Mouse (Mus musculus) thymus, postnatal 25 days (tissue): Measurements from ENCODE around the gene Ccdc28b.
A peak's percentile ranks its signal among the peaks of the same experiment; 100 is the strongest.

ENCODE experiments used
- DNase-seq: peaks from one replicate; pipeline ENCODE4 v3.0.0; 2022

Gene Ccdc28b

DNA sequence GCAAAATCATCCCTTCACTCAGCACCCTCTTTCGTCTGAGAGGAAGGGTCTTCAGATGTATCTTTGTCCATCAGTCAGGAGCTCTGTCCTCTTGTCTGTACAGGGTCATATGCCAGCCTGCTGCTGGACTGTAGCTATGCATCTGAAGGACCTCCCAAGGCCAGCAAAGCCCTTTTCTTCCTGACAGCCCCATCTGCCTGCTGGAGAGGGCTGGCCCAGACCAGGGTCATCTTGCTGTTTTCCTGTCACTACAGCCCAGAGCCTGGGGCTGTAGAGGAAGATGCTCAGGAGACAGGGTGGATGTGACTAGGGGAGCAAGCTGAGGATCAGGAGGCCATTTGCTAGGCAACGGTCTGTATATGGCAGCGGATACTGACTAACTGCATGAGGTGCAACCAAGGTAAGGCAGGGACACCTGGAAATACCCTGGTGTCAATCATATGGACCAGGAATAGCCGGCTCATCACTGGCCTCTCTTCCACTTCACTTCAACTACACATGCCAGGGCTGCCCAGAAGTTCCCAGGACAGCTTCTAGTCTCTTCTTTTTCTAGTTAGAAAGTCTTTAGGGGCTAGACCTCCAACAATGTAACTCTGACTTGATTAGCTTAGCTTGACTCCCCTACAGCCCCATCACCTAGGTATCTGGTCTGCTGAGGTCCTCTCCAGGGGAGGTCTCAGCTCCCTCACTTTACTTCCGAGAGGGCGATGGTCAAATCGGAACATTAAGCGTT, 778 bp downstream of the Ccdc28b start:
- DNase-seq, result no peak

- DNase-seq, result no peak
These were observed 1.5 kb downstream of the Ccdc28b start for GRCm38 (mm10) chr4:129622120-129622802.

DNA sequence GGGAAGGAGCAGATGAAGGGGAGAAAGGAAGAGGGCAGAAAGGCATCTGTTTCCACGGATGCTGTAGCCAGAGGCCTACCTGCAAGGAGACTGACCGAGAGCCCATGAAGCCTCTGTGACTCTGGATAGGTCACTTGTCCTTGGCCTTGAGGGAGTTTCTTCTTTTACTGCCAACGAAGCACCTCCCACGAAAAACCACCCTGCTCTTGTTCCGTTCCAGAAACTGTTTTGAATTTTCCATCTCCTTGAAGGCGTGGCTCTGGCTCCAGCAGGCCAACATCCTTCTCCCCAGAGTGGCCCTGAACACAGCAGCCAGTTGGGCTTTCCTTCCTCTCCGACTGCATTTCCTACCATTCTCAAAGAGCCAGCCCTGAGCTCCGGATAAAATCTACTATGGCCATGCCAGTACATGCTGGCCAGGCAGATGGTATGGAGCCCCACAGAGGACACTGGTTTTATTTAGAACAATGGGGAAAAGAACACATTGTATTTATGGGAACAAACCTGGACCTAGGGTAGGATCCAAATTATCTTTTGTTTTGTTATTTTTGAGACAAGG, 2.4 kb downstream of the Ccdc28b start:
- DNase-seq, result no peak

DNA sequence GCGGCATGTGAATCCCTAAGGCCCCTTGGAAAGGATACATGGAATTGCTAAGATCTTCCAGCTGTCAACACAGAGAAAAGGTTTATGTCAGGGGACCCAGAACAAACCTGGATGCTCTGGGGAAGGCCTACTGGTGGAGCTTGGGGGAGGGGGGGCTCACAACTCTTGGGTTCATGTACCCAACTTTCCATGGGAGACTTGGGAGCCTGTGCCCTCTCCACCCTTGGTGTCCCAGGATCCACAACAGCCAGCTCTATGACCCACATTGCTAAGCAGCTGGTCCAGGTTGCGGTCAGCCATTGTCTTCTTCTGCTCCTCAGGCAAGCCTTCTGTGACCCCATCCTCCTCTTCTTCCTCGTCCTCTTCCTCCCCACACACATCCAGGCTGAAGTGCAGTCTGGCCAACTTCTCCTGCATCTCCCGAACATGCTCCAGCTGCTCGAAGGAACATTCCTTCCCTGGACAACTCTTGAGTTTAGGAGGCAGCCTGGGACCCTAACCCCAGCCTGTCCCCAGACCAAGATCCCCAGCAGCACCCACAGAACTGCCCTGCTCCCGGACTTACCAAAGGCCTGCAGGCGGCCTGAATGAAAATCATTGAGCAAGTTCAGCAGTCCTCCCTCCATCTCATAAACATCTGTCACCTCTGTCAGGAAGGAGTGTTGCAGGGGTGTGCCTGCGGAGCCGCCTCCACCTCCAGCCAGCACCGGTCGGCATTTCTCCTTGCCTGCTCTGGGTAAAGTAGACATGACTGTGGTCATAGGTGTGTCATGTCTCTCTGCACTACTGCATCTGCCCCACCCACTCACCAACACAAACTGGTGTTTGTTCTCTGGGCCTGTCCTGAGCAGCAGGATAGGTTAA, 3.1 kb downstream of the Ccdc28b start:
- DNase-seq, result no peak

- peak; percentile 95 for DNase-seq
These were observed 4.7 kb downstream of the Ccdc28b start, which contains the start of gene Iqcc for GRCm38 (mm10) chr4:129618786-129619691. TSS of gene Iqcc (minus strand) at chr4:129619099.

- no peak for DNase-seq
These were observed 5.7 kb downstream of the Ccdc28b start for GRCm38 (mm10) chr4:129618031-129618430.

GRCm38 (mm10) chr4:129617121-129617641, 6.6 kb downstream of the Ccdc28b start:
- no peak for DNase-seq

GRCm38 (mm10) chr4:129616631-129617030, 7.1 kb downstream of the Ccdc28b start:
- no peak for DNase-seq

GRCm38 (mm10) chr4:129615801-129616290, 7.9 kb downstream of the Ccdc28b start:
- DNase-seq, result no peak

GRCm38 (mm10) chr4:129614093-129614492, 9.7 kb downstream of the Ccdc28b start, which contains the start of gene Dcdc2b:
TSS of gene Dcdc2b (minus strand) at chr4:129614257.
- no peak for DNase-seq

GRCm38 (mm10) chr4:129610472-129610871, 13.3 kb downstream of the Ccdc28b start:
- DNase-seq, result no peak

DNA sequence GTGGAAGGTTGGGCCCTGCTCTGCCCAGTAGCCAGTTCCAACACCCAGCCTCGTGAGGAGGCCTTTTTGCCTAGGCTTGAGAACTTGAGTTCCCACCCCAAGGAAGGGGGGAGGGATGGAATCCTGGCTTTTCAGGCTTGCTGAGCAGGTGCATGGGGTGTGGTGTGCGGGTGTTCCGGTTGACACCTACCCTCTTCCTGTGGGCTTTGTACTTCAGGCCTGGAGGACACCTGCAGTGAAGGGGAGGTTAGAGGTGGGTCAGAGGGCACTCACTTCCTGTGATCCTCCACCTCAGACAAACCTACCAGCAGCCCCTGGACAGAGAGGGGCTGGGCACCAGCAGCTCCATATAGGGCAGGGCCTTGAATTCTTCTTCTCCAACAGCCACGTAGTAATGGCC, 13.7 kb downstream of the Ccdc28b start:
- DNase-seq, result peak; percentile 84

GRCm38 (mm10) chr4:129609139-129609631, 14.6 kb downstream of the Ccdc28b start:
- DNase-seq, result peak; percentile 53

DNA sequence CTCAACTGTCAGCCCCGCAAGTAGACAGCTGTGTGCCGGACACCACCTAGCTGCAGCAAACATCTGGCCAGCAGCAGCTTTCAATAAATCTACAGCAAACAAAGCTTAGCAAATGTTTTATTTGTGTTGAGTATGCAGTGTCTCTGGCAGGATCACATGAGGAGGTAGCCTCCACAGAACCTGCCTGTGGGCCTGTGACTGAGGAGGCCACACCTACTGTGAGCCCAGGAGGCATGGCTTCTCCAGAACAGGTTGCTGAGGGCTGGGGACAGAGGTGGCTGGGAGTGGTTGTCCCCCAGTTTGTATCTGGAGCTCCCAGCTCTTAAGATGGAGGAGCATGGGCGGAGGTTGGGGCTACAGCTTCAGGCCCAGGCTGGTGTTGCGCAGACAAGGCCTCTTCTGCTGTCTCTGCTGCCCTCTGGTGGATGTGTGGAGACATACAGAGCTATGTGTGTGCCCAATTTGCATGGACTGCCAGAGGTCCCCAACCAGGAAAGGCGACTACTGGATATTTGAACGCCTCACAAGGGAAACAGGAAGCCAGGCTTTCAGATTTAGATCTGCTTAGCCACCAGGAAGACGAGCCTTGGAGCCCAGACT, 15.2 kb downstream of the Ccdc28b start:
- peak; percentile 87 for DNase-seq

DNA sequence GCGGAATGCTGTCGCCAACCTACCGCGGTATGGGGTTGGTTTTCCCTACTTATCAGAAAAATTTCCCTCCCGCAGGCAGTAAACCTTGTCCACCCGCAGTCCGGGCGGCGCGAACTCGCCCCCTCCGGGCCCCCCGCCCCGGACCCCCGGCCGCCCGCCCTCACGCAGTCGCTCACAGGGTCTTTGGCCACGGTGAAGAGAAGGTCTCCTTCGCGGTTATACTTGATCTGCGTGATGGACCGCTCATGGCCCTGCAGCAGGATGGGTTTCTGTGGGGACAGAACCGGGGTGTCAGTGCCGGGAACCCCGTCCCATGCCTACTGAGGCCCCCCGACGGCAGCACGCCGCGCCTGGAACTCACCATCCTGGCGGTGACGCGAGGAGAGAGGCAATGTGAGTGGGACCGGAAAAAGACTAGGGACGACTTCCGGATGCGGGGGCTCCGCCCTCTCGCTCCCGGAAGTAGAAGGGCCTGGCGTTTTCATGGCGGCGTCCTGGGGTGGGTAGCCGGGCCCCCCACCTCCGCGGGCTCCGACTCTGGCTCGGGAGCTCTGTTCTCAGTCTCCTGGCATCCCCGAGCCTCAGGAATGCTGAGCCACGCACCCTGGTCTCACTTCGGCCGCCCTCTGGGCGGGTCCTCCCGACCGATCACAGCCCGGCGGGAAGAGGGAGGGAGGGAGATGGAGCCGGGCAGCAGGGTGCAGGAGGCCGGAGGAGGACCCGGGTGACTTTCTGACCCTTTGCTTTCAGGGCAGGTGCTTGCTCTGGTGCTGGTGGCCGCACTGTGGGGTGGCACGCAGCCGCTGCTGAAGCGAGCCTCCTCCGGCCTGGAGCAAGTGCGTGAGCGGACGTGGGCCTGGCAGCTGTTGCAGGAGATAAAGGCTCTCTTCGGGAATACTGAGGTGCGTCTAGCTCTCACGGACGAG, 23.3 kb downstream of the Ccdc28b start, which contains the start of the genes Eif3i and Tmem234:
TSS of gene Eif3i (minus strand) at position 416 of the 926 bp plus-strand sequence.
TSS of gene Tmem234 (plus strand) at position 436 of the 926 bp plus-strand sequence.
- DNase-seq, result peak; percentile 85

DNA sequence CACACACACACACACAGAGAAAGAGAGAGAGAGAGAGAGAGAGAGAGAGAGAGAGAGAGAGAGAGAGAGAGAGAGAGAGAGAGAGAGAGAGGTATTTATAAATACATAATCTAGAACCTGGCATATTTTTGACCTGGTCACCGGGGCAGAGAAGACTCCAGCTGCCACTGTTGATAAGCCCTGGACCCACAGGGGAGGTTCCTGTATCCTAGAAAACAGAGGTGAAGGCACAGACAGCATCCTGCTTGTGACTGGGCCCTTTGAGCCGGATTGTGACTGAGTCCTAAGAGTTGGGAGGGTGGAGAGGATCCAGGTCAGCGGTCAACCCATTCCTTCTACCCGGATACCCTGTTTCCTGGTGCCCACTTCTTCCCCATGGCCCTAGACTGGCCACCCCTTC, 34.9 kb downstream of the Ccdc28b start:
- DNase-seq, result no peak

DNA sequence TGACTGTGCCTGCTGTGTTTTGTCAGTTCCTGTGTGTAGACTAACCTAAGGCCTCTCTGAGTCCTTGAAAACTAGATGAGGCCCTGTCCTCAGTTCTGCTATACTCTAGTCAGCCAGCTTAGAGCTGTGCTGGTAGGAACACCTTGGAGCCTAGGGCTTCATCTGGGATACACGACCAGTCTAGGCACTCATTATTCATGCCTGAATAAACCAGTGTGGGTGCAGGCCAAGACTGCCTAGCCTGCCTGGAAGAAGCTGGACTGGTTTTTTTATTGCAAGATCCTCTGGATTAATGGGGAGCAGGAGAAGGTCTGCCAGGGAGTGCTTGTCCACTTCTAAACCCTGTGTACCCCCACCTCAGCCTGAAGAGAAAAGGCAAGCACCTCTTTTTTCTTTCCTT, 36.8 kb downstream of the Ccdc28b start:
- DNase-seq, result no peak

DNA sequence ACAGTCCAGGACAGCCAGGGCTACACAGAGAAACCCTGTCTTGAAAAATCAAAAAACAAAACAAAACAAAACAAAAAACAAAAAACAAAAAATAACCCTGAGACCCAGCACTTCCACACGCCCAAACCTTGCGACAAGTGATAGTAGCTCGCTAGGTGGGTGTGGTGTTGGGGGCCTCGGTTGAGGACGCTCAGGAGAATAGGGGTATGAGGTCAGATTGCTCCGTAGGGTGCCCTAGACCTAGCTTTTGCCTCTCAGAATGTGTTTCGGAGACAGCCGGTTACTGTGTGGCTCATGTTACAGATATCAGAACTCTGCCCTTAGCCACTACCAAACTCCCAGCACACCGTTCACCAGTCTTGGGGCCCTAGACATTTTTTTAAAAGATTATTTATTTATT, 38.0 kb downstream of the Ccdc28b start:
- no peak for DNase-seq

DNA sequence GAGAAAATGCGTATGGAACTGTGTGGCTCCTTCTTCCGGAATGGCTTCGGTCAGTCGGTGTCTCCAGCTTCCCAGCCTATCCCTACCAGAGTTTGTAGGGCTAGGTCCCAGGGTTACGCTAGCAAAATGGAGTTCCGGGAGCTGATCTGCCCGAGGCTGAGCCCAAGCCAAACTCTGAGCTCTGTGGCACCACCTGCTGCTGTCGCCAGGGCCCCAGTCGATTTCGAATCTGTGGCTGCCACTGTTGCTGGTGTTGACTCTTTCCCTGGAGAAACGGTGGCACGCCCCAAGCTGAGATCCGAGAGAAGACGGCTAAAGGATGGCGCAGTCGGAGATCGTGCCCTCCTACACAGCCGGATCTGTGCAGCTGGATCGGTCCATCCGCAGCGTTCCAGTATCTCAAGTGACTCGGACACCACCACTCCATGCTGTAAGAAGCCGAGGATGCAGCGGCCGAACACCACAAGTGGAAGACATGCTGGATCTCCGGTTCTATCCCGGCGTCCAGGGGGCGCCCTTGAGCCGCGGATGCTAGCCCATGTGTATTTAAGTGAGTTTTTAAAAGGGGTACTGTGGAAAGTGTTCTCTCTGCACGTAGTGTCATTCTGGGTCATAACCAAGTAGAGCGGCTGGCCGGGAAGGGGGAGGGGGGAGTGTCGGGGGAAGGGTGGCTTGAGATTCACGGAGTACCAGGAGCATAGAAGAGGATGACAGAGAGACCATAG, 38.7 kb downstream of the Ccdc28b start:
- peak; percentile 93 for DNase-seq
